Mouse (Mus musculus): ENCODE results near the gene Anxa7.

Anxa7 gene

GRCm38 (mm10) chr14:20436976-20437375 lies 43.0 kb downstream of the Anxa7 start:
- DNase-seq (ENCODE audit: inconsistent age in 2 of 2, low spot score in 1 of 2) = no peak

DNA sequence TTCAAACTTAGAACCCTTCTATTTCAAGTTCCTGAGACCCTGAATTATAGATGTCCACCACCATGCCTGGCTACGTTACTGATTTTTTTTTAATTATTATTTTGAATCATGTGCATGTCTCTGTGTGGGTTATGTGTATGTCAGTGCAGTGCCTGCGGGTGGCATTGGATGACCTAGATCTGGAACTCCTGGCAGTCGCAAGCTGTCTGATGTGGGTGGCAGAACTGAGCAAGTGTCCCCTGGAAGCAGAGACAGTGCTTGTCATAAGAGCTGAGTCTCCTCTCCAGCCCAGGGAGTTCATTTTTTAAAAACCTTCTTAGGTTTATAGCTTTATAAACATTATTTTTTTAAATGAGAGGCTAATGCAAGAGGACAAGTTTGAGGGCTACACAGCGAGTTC lies 47.5 kb downstream of the Anxa7 start:
- DNase-seq (ENCODE audit: inconsistent age in 2 of 2, low spot score in 1 of 2) = no peak

GRCm38 (mm10) chr14:20431726-20432125 lies 48.2 kb downstream of the Anxa7 start:
- no peak for DNase-seq (ENCODE audit: inconsistent age in 2 of 2, low spot score in 1 of 2)

GRCm38 (mm10) chr14:20429833-20430232 lies 50.1 kb downstream of the Anxa7 start:
- no peak for DNase-seq (ENCODE audit: inconsistent age in 2 of 2, low spot score in 1 of 2)

DNA sequence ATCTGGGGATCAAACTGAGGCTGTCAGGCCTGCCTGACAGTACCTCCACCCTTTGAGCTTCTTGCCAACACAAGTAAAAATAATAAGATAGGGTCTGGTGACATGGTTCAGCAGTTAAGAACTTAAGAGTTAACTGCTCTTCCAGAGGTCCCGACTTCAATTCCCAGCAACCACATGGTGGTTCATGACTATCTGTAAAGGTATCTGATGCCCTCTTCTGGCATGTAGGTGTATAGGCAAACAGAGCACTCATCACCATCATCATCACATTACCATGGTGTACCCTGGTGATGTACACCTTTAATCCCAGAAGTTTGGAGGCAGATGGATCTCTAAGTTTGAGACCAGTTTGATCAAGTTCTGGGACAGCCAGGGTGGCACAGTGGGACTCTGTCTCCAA lies 51.3 kb downstream of the Anxa7 start:
- DNase-seq (ENCODE audit: inconsistent age in 2 of 2, low spot score in 1 of 2) = no peak

DNA sequence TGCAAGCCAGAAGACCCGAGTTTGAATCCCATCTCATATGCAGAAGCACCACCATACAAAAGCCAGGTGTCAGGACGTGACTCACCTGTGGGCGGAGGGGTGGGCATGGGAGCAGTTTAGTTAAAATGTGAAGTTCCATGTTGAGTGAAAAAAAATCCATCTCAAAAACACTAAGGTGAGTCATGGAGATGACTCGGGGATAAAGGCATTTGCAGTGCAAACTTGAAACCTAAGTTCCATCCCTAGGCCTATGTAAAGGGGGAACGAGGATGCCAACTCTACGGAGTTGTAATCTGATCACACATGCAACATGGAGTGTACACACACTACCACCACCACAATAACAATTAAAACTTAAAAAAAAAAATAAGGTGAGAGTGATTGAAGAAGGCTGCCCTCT lies 56.9 kb downstream of the Anxa7 start:
- DNase-seq (ENCODE audit: inconsistent age in 2 of 2, low spot score in 1 of 2) = no peak

- DNase-seq (ENCODE audit: inconsistent age in 2 of 2, low spot score in 1 of 2) = peak in 1 of 2 experiments; percentile 43
Observed at GRCm38 (mm10) chr14:20422257-20422656, 57.7 kb downstream of the Anxa7 start.
